In genomic region chrX:137165621-137166020, GRCm38 (mm10) we compare ENCODE assay signal across 23 mouse cellular contexts. TPM values are rescaled to one million over a fixed set of nuclear protein-coding genes. Genes with fewer than 3 reads are reported as not detected.
DNase-seq lines count a peak whose midpoint lies in the region; TF ChIP-seq lines count a peak whose summit lies in the region.
"Had no signal": no experiment of that assay in that cellular context is flagged by ENCODE, and none has a peak within 500 bp of the region (broad histone marks: within the 10 kb centered on the region; RNA-seq: fewer than 3 reads in every experiment).

No protein-coding gene starts in this region.

- TF ChIP-seq EP300 in MEL (IDR thresholded peaks at IDR 0.05; ENCODE audit: low read depth in 1 of 2, low read length in 2 of 2) = peak; percentile 78 to 79

- H3K79me2 ChIP-seq in MEL (ENCODE audit: control insufficient read depth, insufficient read depth, low read length, poor library complexity) = no peaks in the 10 kb centered on the region

- peaks cover 0 to 33% of the 10 kb centered on the region in 2 experiments; a peak in 2 of 4 replicates for H3K36me3 ChIP-seq in MEL (ENCODE audit: control insufficient read depth in 1 of 2, insufficient read depth in 2 of 2, low read length in 2 of 2)
- H3K36me3 ChIP-seq: G1E had no signal

- no peak for TF ChIP-seq POLR2A in MEL (IDR thresholded peaks at IDR 0.05; ENCODE audit: control insufficient read depth in 1 of 2, insufficient read depth in 1 of 2, low read depth in 1 of 2, low read length in 2 of 2, poor library complexity in 1 of 2)

- no peak for TF ChIP-seq RAD21 in MEL (IDR thresholded peaks at IDR 0.05; ENCODE audit: low read depth, low read length)

- no peaks in the 10 kb centered on the region for H3K27me3 ChIP-seq in MEL (ENCODE audit: control insufficient read depth in 1 of 2, insufficient read depth in 2 of 2, low read length in 2 of 2)
- H3K27me3 ChIP-seq: CH12.LX had no signal

- no peak overlapping the region for H3K4me3 ChIP-seq in MEL (ENCODE audit: control insufficient read depth in 1 of 2, insufficient read depth in 1 of 2, low read depth in 2 of 2, low read length in 2 of 2)

- H3K27ac ChIP-seq in MEL (ENCODE audit: control insufficient read depth, low read depth, low read length) = peak overlapping the region; percentile 36

- no peak for TF ChIP-seq CTCF in MEL (IDR thresholded peaks at IDR 0.05 in 2 of 3, conservative IDR thresholded peaks at IDR 0.05 in 1 of 3; ENCODE audit: control insufficient read depth in 1 of 3, insufficient read depth in 1 of 3, low read depth in 2 of 3, low read length in 3 of 3, poor library complexity in 1 of 3, severe bottlenecking in 1 of 3)

- no peak overlapping the region for H3K9ac ChIP-seq in MEL (ENCODE audit: control insufficient read depth, low read depth, low read length, poor library complexity, severe bottlenecking)

- peak; percentile 29 for DNase-seq in 416B (ENCODE audit: low read depth)
- peak; percentile 75 for DNase-seq in MEL (ENCODE audit: low read depth, low spot score)
- DNase-seq in lung, postnatal 25 days (ENCODE audit: low spot score) = no peak
- no peak for DNase-seq in retina, embryonic 14.5 days (ENCODE audit: low spot score)
- DNase-seq: adrenal gland, adult 2 months; adrenal gland, adult 8-10 months; adrenal gland, postnatal 10 days; adrenal gland, postnatal 14 days; adrenal gland, postnatal 25 days; adrenal gland, postnatal 36 days; B cell, adult 2 months; cerebellum, adult 11 months; cerebellum, adult 11-12 months; cerebellum, adult 18-20 months; cerebellum, adult 2 months; cerebellum, adult 8-10 months had no signal

- peaks cover 5 to 50% of the 10 kb centered on the region in 2 experiments for H3K4me1 ChIP-seq in MEL (ENCODE audit: control insufficient read depth in 1 of 2, insufficient read depth in 2 of 2, low read length in 2 of 2)

- H3K9me3 ChIP-seq in MEL (replicated peaks; ENCODE audit: insufficient read depth, low read length) = no peaks in the 10 kb centered on the region
- H3K9me3 ChIP-seq: G1E had no signal

TF ChIP-seq in MEL, 35 proteins besides CTCF, POLR2A, EP300 and RAD21:
- TF ChIP-seq TCF12 (IDR thresholded peaks at IDR 0.05; ENCODE audit: low read depth, low read length) (peak; percentile 38; the same call in 1 of the 2 replicates), SMC3 (IDR thresholded peaks at IDR 0.05; ENCODE audit: low read depth, low read length) (no peak), JUND (IDR thresholded peaks at IDR 0.05; ENCODE audit: low read depth, low read length) (0 out of 2 replicates have a peak, but pooled peaks have one; percentile 10), ETS1 (IDR thresholded peaks at IDR 0.05; ENCODE audit: low read depth, low read length) (peak; percentile 55; the same call in 1 of the 2 replicates), E2F4 (IDR thresholded peaks at IDR 0.05; ENCODE audit: borderline replicate concordance, low read depth, low read length) (no peak), GATA1 (IDR thresholded peaks at IDR 0.05; ENCODE audit: low read depth, low read length) (peak; percentile 77), TAL1 (IDR thresholded peaks at IDR 0.05; ENCODE audit: low read length) (peak; percentile 38), ZMIZ1 (IDR thresholded peaks at IDR 0.05; ENCODE audit: low read depth, low read length) (no peak), ZNF384 (IDR thresholded peaks at IDR 0.05; ENCODE audit: low read depth, low read length) (peak; percentile 86)

RNA-seq across cellular contexts. Expression of gene Esx1, which starts 43.7 kb away (rescaled TPM):
- total RNA-seq in MEL (2012; rRNA removed) = not detected in 2 replicates
- not detected for polyA plus RNA-seq in MEL (2012; ENCODE audit: insufficient read depth in 1 of 2, insufficient read length in 2 of 2, low read depth in 1 of 2, low replicate concordance in 2 of 2, missing spikeins in 1 of 2)
- total RNA-seq: adrenal gland, adult 18-20 months; adrenal gland, adult 2 months; adrenal gland, adult 8-10 months; adrenal gland, postnatal 10 days; adrenal gland, postnatal 14 days; adrenal gland, postnatal 25 days; adrenal gland, postnatal 36 days; adrenal gland, postnatal 4 days; G1E had no signal
- polyA plus RNA-seq: activated CD4-positive, CD25-positive, alpha-beta regulatory T cell, adult 4 months; adrenal gland, adult 2 months; brain, embryonic 14.5 days; CD4-positive, CD25-positive, alpha-beta regulatory T cell, adult 4 months; cerebellum, adult 2 months; G1E had no signal

Comparison
In these comparisons a context has a peak if more than half of its experiments do, and no peak if none do; other contexts are left out.
1. DNase-seq: peak in 416B (single experiment) and MEL (single experiment); none in lung, postnatal 25 days (single experiment) and retina, embryonic 14.5 days (single experiment).